ENCODE assay signal across 27 mouse cellular contexts in genomic region chr6:97730835-97731234, GRCm38 (mm10).
DNase-seq lines count a peak whose midpoint lies in the region; ATAC-seq and TF ChIP-seq lines count a peak whose summit lies in the region.
"Had no signal": no experiment of that assay in that cellular context is flagged by ENCODE, and none has a peak within 500 bp of the region (broad histone marks: within the 10 kb centered on the region; RNA-seq: fewer than 3 reads in every experiment).

No protein-coding gene starts in this region.

- ATAC-seq in hindbrain, embryonic 12.5 days (ENCODE audit: low FRiP score) = peak; percentile 74
- ATAC-seq in hindbrain, embryonic 14.5 days (ENCODE audit: low FRiP score) = no peak
- no peak for ATAC-seq in midbrain, postnatal 0 days (ENCODE audit: low FRiP score)
- no peak for ATAC-seq in midbrain, embryonic 15.5 days (replicated peaks)
- ATAC-seq in hindbrain, postnatal 0 days = no peak
- ATAC-seq in inflammation-experienced regulatory T-cells, adult 6 months = no peak

- no peaks in the 10 kb centered on the region for H3K9me3 ChIP-seq in hindbrain, embryonic 12.5 days (replicated peaks)
- no peaks in the 10 kb centered on the region for H3K9me3 ChIP-seq in hindbrain, embryonic 14.5 days (ENCODE audit: control insufficient read depth, low read length)
- no peaks in the 10 kb centered on the region for H3K9me3 ChIP-seq in midbrain, postnatal 0 days (ENCODE audit: low read length)
- no peaks in the 10 kb centered on the region for H3K9me3 ChIP-seq in midbrain, embryonic 15.5 days
- H3K9me3 ChIP-seq in hindbrain, postnatal 0 days (ENCODE audit: low read length) = no peaks in the 10 kb centered on the region
- H3K9me3 ChIP-seq: embryonic facial prominence, embryonic 10.5 days; heart, embryonic 13.5 days; kidney, embryonic 15.5 days; liver, embryonic 13.5 days; midbrain, embryonic 12.5 days; neural tube, embryonic 13.5 days had no signal

- H3K27ac ChIP-seq in hindbrain, embryonic 12.5 days = no peak overlapping the region
- H3K27ac ChIP-seq in hindbrain, embryonic 14.5 days = no peak overlapping the region
- H3K27ac ChIP-seq in midbrain, postnatal 0 days (ENCODE audit: low read depth, low read length) = no peak overlapping the region
- no peak overlapping the region for H3K27ac ChIP-seq in midbrain, embryonic 15.5 days
- H3K27ac ChIP-seq in hindbrain, postnatal 0 days = no peak overlapping the region
- H3K27ac ChIP-seq: embryonic facial prominence, embryonic 10.5 days; heart, adult 2 months; heart, embryonic 13.5 days; kidney, embryonic 15.5 days; left cerebral cortex, adult 2 months; liver, embryonic 13.5 days; midbrain, embryonic 12.5 days; neural tube, embryonic 13.5 days had no signal

- no peak overlapping the region for H3K4me2 ChIP-seq in hindbrain, embryonic 12.5 days (replicated peaks)
- no peak overlapping the region for H3K4me2 ChIP-seq in hindbrain, embryonic 14.5 days (replicated peaks)
- H3K4me2 ChIP-seq in midbrain, postnatal 0 days (ENCODE audit: low read depth, low read length, poor library complexity, severe bottlenecking) = no peak overlapping the region
- no peak overlapping the region for H3K4me2 ChIP-seq in midbrain, embryonic 15.5 days
- no peak overlapping the region for H3K4me2 ChIP-seq in hindbrain, postnatal 0 days (ENCODE audit: low read depth, low read length)
- H3K4me2 ChIP-seq: heart, embryonic 13.5 days; kidney, embryonic 15.5 days; liver, embryonic 13.5 days; midbrain, embryonic 12.5 days; neural tube, embryonic 13.5 days had no signal

- H3K36me3 ChIP-seq in hindbrain, embryonic 12.5 days = no peaks in the 10 kb centered on the region
- H3K36me3 ChIP-seq in hindbrain, embryonic 14.5 days (replicated peaks; ENCODE audit: control insufficient read depth, insufficient read depth) = no peaks in the 10 kb centered on the region
- H3K36me3 ChIP-seq in midbrain, postnatal 0 days (ENCODE audit: insufficient read depth, low read length) = no peaks in the 10 kb centered on the region
- no peaks in the 10 kb centered on the region for H3K36me3 ChIP-seq in midbrain, embryonic 15.5 days (replicated peaks)
- H3K36me3 ChIP-seq in hindbrain, postnatal 0 days (ENCODE audit: insufficient read depth, low read length) = no peaks in the 10 kb centered on the region
- H3K36me3 ChIP-seq: embryonic facial prominence, embryonic 10.5 days; heart, embryonic 13.5 days; kidney, embryonic 15.5 days; liver, embryonic 13.5 days; midbrain, embryonic 12.5 days; neural tube, embryonic 13.5 days had no signal

- H3K4me1 ChIP-seq in hindbrain, embryonic 12.5 days = peaks cover 6% of the 10 kb centered on the region; the same call in 1 of the 2 replicates
- H3K4me1 ChIP-seq in hindbrain, embryonic 14.5 days (replicated peaks; ENCODE audit: control insufficient read depth, insufficient read depth, low read length) = peaks cover 5% of the 10 kb centered on the region; the same call in 1 of the 2 replicates
- no peaks in the 10 kb centered on the region for H3K4me1 ChIP-seq in midbrain, postnatal 0 days (ENCODE audit: insufficient read depth, low read length)
- peaks cover 5% of the 10 kb centered on the region for H3K4me1 ChIP-seq in midbrain, embryonic 15.5 days
- no peaks in the 10 kb centered on the region for H3K4me1 ChIP-seq in hindbrain, postnatal 0 days (ENCODE audit: insufficient read depth, low read length)
- H3K4me1 ChIP-seq: kidney, embryonic 15.5 days; liver, embryonic 13.5 days had no signal

- no peak for TF ChIP-seq CTCF in midbrain, postnatal 0 days (IDR thresholded peaks at IDR 0.05)
- TF ChIP-seq CTCF in hindbrain, postnatal 0 days (IDR thresholded peaks at IDR 0.05; ENCODE audit: low read depth) = no peak

- DNase-seq in hindbrain, embryonic 14.5 days (ENCODE audit: low spot score) = no peak
- DNase-seq in midbrain, postnatal 0 days (ENCODE audit: low spot score) = peak; percentile 30
- peak; percentile 37 for DNase-seq in brain, adult 2 months (ENCODE audit: low read depth, low spot score)
- peak; percentile 45 for DNase-seq in hindbrain, postnatal 0 days (ENCODE audit: low spot score)
- no peak for DNase-seq in embryo, embryonic 10 days (ENCODE audit: low spot score)
- DNase-seq: adrenal gland, postnatal 36 days; cerebellum, adult 9-10 months; gastrocnemius, postnatal 14 days; heart, adult 2 months; heart, postnatal 14 days; kidney, adult 11 months; kidney, postnatal 36 days; liver, embryonic 13.5 days; lung, adult 2 months; lung, postnatal 14 days; right cerebral cortex, adult 18-20 months; right cerebral cortex, postnatal 4 days; thymus, postnatal 25 days had no signal

- no peak overlapping the region for H3K9ac ChIP-seq in hindbrain, embryonic 12.5 days
- no peak overlapping the region for H3K9ac ChIP-seq in hindbrain, embryonic 14.5 days
- H3K9ac ChIP-seq in midbrain, postnatal 0 days (replicated peaks; ENCODE audit: low read length, poor library complexity, severe bottlenecking) = no peak overlapping the region
- no peak overlapping the region for H3K9ac ChIP-seq in midbrain, embryonic 15.5 days
- H3K9ac ChIP-seq in hindbrain, postnatal 0 days (replicated peaks; ENCODE audit: low read length) = no peak overlapping the region
- H3K9ac ChIP-seq: heart, embryonic 13.5 days; kidney, embryonic 15.5 days; liver, embryonic 13.5 days; midbrain, embryonic 12.5 days; neural tube, embryonic 13.5 days had no signal

- no peak overlapping the region for H3K4me3 ChIP-seq in hindbrain, embryonic 12.5 days
- no peak overlapping the region for H3K4me3 ChIP-seq in hindbrain, embryonic 14.5 days (replicated peaks; ENCODE audit: low read length)
- H3K4me3 ChIP-seq in midbrain, postnatal 0 days (ENCODE audit: low read depth, low read length) = no peak overlapping the region
- no peak overlapping the region for H3K4me3 ChIP-seq in midbrain, embryonic 15.5 days
- H3K4me3 ChIP-seq in hindbrain, postnatal 0 days (ENCODE audit: low read length) = no peak overlapping the region
- H3K4me3 ChIP-seq: embryonic facial prominence, embryonic 10.5 days; heart, adult 2 months; heart, embryonic 13.5 days; kidney, embryonic 15.5 days; left cerebral cortex, adult 2 months; liver, embryonic 13.5 days; midbrain, embryonic 12.5 days; neural tube, embryonic 13.5 days had no signal

- H3K27me3 ChIP-seq in hindbrain, embryonic 12.5 days = no peaks in the 10 kb centered on the region
- no peaks in the 10 kb centered on the region for H3K27me3 ChIP-seq in hindbrain, embryonic 14.5 days (ENCODE audit: control insufficient read depth, insufficient read depth, low read length)
- H3K27me3 ChIP-seq in midbrain, postnatal 0 days (ENCODE audit: insufficient read depth, low read length) = no peaks in the 10 kb centered on the region
- H3K27me3 ChIP-seq in midbrain, embryonic 15.5 days (replicated peaks) = no peaks in the 10 kb centered on the region
- H3K27me3 ChIP-seq in hindbrain, postnatal 0 days (ENCODE audit: insufficient read depth, low read length) = no peaks in the 10 kb centered on the region
- H3K27me3 ChIP-seq: heart, embryonic 13.5 days; kidney, embryonic 15.5 days; liver, embryonic 13.5 days; midbrain, embryonic 12.5 days; neural tube, embryonic 13.5 days had no signal

Comparison
In these comparisons a context has a peak if more than half of its experiments do, and no peak if none do; other contexts are left out.
1. DNase-seq: peak in midbrain, postnatal 0 days (single experiment), brain, adult 2 months (single experiment) and hindbrain, postnatal 0 days (single experiment); none in hindbrain, embryonic 14.5 days (single experiment) and embryo, embryonic 10 days (single experiment).